ENCODE assay signal across 13 mouse cellular contexts in genomic region chr5:105156582-105156981, GRCm38 (mm10). TPM values are rescaled to one million over a fixed set of nuclear protein-coding genes. Genes with fewer than 3 reads are reported as not detected.
"Had no signal": no experiment of that assay in that cellular context is flagged by ENCODE, and none has a peak within 500 bp of the region (broad histone marks: within the 10 kb centered on the region; RNA-seq: fewer than 3 reads in every experiment).

No protein-coding gene starts in this region.

- DNase-seq: kidney, adult 18-20 months; kidney, postnatal 10 days; kidney, postnatal 4 days; lung, postnatal 4 days; midbrain, embryonic 14.5 days; retina, postnatal 1 day; right cerebral cortex, postnatal 4 days had no signal

- H3K4me2 ChIP-seq: intestine, embryonic 15.5 days; liver, embryonic 12.5 days; lung, embryonic 15.5 days; neural tube, embryonic 13.5 days had no signal

- H3K4me3 ChIP-seq: intestine, embryonic 15.5 days; limb, embryonic 10.5 days; liver, embryonic 12.5 days; lung, embryonic 15.5 days; midbrain, embryonic 10.5 days; neural tube, embryonic 13.5 days had no signal

- H3K9ac ChIP-seq: intestine, embryonic 15.5 days; liver, embryonic 12.5 days; lung, embryonic 15.5 days; neural tube, embryonic 13.5 days had no signal

- H3K36me3 ChIP-seq: intestine, embryonic 15.5 days; limb, embryonic 10.5 days; liver, embryonic 12.5 days; lung, embryonic 15.5 days; midbrain, embryonic 10.5 days; neural tube, embryonic 13.5 days had no signal

- H3K27ac ChIP-seq: intestine, embryonic 15.5 days; limb, embryonic 10.5 days; liver, embryonic 12.5 days; lung, embryonic 15.5 days; midbrain, embryonic 10.5 days; neural tube, embryonic 13.5 days had no signal

- H3K4me1 ChIP-seq: intestine, embryonic 15.5 days; limb, embryonic 10.5 days; liver, embryonic 12.5 days; lung, embryonic 15.5 days; midbrain, embryonic 10.5 days; neural tube, embryonic 13.5 days had no signal

- H3K9me3 ChIP-seq: intestine, embryonic 15.5 days; limb, embryonic 10.5 days; liver, embryonic 12.5 days; lung, embryonic 15.5 days; midbrain, embryonic 10.5 days; neural tube, embryonic 13.5 days had no signal

- H3K27me3 ChIP-seq: intestine, embryonic 15.5 days; liver, embryonic 12.5 days; lung, embryonic 15.5 days; neural tube, embryonic 13.5 days had no signal

RNA-seq across cellular contexts. Expression of gene Gbp8, which starts 17.2 kb away (rescaled TPM):
- polyA plus RNA-seq: limb, embryonic 10.5 days had no signal
